Mouse (Mus musculus): Measurements from ENCODE around the gene Nfkbil1.
A peak's percentile ranks its signal among the peaks of the same experiment; 100 is the strongest.

The Nfkbil1 gene

DNA sequence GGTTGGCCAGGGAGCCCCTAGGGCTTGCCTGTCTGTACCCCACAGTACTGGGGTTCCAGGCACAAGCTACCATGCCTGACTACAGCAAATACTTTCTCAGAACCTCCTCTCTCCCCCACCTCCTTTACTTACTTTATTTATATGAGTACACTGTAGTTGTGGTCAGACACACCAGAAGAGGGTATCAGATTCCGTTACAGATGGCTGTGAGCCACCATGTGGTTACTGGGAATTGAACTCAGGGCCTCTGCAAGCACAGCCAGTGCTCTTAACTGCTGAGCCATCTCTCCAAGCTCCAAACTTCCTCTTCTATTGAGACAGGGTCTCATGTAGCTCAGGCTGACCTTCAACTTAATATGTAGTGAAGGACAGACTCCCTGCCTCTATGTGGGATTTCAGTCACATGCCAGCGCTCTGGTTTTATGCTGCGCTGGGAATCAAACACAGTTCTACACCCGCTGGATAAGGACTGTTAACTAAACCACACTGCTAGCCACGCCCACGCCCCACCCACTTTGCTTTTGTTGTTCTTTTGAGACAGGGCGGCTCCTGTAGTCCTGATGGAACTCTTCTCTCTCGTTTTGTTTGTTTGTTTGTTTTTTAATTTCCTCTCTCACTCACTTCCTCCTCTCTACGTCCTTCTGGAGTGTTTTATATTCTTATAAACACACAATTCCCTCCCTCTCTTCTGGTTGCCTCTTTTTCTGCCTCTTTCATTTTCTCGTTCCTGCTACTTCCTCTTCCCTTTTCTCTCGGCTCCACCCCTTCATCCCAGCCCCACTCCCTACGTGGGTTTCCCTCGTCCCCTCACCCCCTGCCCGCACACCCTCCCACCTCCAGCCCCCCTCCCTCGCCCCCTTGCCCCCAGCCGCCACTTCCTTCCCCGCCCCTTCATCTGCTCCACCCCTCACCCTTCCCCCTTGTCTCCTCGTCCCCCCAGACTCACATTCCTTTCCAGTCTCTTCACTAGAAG lies 49.7 kb downstream of the Nfkbil1 start:
- DNase-seq (ENCODE audit: low read depth, low spot score): peak; percentile 95

DNA sequence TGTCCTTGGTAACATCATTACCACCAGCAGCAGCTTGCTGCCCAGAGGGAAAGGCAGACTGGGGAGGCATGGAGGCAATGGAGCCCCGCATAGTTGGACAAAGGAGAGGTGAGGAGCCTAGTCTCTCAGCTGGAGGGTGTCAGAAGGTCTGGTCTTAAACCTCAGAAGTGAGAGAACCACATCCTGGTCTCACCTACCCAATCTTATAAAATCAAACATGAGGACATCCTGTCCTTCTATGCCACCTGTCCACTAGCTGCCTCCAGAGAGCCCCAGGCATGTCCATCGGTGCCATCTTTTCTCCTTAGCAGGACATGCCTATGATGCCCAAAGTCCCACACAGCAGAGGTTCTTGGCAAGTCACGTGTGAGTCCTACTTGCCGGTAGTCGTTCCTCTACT lies 55.5 kb downstream of the Nfkbil1 start:
- DNase-seq (ENCODE audit: low read depth, low spot score): no peak

DNA sequence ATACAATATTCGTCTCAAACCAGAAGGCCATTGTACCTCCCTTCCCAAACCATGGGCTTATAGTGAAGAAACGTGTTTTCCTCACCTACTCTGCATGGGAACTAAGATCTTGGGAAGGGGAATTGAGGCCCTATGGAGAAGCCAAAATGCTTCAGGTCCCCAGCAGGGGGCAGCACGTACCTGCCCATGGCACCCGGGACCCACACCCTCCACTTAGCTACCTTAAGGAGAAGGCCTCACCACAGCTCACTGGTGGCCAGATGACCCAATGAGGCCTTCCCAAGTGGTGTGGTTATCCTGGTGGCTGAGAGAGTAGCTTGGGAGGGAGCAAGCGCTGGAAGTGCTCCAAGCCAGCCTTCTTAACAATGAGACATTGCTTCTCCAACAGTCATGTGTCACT lies 57.1 kb downstream of the Nfkbil1 start:
- DNase-seq (ENCODE audit: low read depth, low spot score): peak; percentile 77

DNA sequence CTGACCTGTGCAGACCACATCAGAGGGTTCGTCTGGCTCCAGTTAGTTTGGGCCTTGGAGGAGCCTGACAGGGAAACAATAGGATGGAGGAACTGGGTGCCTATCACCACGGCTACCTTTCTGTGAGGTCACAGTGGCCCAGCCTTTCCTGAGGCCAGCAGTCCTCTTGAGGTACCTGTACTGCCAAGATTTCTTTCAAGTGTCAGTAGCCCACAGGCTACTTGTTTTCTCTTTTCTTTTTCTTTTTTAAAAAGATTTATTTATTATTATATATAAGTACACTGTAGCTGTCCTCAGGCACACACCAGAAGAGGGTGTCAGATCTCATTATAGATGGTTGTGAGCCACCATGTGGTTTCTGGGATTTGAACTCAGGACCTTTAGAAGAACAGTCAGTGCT lies 59.6 kb downstream of the Nfkbil1 start, which contains the start of gene Aif1:
TSS of gene Aif1 (minus strand) at position 101 of the 400 bp plus-strand sequence.
- DNase-seq (ENCODE audit: low read depth, low spot score): no peak

DNA sequence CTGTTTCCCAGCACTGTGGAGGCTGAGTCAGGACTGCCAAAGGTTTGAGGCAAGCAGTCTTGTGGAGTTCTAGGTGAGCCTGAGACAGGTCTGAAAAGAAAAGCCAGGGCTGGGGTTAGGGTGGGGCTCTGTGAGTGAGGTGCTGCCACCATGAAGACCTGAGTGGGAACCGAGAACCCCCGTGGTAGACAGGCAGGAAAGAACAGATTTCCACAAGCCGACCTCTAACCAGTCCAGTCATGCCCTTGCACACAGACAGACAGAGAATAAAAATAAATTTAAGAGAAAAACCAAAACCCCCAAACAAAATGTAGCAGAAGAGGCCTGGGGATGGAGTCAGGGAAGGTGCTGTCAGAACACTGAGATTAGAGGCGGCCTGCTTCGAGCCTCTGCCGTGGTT lies 60.2 kb downstream of the Nfkbil1 start:
- no peak for DNase-seq (ENCODE audit: low read depth, low spot score)

DNA sequence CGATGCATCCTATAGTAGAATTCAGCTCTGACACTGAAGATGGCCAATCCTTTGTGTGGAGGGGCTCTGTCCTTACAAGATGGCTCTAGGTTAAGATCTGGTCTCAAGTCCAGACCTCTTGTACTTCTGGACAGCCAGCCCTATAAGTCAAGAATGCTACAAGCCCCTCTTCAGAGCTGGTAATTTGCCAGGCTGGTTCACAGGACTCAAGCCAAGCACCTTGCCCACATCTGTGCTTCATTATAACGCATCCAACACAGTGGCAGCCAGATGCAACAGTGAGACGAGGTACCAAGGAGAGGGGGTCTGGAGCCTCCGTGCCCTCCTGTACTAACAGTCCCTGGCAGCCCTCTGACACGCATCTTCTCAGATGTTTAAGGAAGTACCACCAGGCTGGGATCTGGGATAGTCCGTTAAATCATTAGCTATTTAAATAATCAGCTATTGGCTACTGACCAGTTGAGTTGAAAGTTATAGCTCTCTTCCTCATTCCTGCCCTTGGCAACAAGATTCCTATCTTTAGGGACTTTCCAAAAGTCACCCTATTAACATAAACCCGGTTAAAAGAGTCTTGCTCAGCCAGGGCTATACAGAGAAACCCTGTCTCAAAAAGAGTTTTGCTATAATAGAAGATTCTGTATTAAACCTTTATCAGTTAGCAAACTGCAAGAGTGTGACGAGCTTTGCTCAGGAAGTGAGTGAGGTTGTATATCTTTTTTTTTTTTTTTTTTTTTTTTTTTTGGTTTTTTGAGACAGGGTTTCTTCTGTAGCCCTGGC lies 61.2 kb downstream of the Nfkbil1 start:
- no peak for DNase-seq (ENCODE audit: low read depth, low spot score)

DNA sequence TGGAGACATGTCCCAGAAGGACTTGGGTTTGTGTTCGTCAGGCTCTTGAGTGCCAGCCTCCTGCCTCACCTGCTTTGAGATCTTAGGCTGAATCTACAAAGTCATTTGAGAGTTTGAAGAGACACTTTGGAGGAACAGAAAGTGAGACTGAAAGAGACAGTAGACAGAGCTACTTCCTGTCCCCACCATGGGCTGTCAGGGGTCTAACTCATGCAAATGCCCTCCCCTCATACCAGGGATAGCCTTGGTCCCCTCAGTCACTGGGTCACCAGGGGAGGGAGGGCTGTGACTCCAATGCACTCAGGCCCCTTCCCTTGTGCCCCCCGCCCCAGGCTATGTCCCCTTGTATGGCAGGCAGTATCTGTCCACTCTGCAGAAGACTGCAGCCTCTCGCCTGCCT lies 62.3 kb downstream of the Nfkbil1 start:
- DNase-seq (ENCODE audit: low read depth, low spot score): no peak

DNA sequence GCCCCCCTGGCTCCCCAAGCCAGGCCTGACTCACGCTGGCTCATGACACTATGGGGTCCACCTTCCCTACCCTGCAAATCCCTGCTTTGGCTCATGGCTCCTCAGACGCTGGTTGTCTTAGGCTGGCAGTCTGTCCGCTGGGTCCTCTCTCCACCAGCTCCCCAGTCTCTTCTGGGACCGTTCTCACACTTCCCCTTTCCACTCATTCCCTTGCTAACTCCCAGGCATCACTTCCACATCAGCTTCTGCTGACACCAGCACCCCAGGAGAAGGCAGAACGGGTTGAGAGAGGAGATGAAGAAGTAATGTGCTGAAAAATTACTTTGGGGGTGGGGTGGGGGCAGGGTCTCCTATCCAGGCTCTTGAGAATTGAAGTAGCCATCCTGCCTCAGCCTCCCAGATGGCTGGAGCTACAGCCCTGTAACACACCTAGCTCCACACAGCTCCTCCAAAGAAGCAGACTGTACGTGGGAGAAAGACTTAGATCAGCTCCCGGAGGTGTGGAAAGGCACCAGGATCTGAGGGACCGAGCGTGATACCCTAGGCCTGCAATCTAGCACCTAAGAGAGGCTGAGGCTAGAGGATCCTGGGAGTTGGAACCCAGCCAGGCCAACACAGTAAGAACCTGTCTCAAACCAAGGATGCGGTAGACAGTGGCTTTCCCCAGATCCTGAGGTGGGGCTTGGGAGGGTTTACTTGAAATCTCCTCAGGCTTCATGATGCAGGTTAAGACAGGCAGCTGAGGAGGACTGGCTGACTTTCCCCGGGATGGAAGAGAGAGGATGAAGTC lies 63.0 kb downstream of the Nfkbil1 start:
- no peak for DNase-seq (ENCODE audit: low read depth, low spot score)

All from R1 (cell line).